Mouse (Mus musculus) mature B cell (primary cell): ENCODE data around the gene Ift74.

Source experiments
- in situ Hi-C: fragments of 300-500 bp; cut with MboI; formaldehyde crosslinking; loops from 2 replicates; pipeline ENCODE4 v1.14.3; 2019

Gene Ift74

DNA sequence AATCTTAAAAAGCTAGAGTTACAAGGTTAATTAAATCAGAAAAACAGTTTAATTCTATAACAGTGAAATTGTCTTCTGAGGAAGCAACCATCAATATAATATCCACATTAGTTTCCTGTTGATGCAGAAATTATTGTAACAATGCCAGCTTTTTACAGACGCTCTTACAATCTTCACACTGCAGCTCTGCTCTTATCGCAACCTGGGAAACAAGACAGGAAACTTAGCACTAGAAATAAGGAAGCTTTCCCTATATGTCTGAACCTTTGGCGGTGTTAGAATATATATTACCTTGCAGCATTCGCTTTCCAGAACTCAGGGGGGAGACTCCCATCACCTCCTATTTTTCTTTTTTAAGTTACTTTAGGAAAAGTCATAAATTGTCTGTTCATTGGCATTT is 76.8 kb downstream of the Ift74 start:
- in situ Hi-C loops: no loop called here

DNA sequence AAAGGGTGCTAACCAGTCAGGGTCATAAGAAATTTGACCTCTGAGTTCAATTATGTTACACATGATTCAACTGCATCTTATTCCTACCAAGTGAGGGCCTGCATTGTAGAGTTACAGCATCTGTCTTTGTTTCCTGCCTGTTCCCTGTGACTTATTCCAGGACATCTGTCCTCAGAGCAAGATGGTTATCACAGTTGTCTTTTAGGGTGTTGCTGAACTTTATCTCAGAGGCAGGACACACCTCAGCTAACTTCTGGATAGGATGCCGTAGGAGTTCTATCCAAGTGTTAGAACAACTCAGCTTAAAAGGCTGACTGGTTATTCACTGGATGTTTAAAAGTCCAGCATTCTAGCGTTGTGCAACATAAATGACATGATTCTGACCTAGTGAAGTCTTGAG is 77.9 kb downstream of the Ift74 start:
- in situ Hi-C loops: no loop called here

DNA sequence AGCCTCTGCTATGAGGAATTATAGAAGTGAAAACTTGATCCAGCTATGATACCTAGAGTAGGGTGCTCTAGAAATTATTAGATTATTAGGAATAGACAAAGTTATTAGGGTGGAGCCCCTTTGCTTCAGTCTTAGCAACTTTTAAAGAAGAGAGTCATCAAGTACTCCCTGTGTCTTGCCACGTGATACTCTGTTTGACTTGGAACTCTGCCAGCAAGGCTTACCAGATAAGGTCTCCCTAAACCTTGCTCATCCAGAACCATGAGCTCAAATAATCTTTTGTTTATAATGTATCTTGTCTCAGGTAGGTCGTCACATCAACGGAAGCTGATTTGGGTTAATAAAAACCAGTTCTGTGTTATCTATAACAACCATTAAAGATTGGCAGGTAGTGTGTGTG is 82.1 kb downstream of the Ift74 start:
- in situ Hi-C loops: no loop called here

DNA sequence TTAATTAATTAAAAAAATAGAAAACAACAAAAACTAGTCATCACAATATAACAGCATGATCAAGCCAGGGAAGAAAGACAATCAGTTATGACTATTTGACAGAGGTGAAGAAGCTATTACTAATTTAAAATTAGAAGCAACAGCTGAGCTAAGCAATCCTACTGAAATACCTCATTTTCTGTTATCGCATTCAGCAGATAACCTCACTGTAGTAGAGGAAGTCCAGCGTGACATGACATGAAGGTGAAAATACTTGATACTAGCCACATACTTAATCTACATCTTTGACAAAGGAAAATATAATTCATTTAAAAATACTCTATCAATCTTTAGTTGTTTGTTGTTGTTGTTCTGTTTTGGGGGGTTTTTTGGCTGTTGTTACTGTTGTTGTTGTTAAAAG is 96.7 kb downstream of the Ift74 start:
- in situ Hi-C loops: no loop called here

DNA sequence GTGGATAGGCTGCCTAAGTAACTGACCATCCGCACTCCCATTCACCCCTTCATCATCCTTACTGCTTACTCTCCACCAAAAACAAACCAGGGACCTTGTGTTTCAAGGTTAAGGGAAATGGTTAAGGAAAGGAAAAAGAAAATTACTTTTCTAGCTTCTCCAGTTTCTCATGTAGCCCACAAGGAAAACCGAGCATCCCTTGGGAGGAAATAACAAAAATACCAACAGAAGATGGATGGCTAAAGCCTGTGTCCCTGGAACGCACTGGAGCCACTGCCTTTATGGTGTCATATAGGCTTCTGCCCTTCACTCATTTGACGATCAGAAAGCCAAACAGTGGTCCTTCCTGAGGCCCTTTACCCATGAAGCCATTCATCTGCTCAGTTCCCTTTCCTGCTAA is 97.1 kb downstream of the Ift74 start:
- in situ Hi-C loops: no loop called here

DNA sequence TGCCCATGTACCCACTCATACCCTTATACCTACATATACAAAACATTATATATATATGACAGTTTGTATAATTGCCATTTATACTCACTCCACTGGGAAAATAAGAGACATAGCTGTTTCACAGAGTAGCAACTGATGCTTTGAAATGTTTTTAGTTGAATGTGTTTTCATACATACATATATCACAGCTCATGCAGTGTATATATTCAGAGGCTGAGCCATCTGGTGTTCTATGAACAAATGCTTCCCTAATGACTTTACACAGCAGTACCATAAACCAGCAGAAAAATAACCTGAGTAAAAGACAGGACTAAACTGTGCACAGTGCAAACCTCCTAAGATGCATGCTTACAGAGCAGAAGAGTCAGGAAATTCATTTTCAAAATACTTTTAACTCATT is 99.5 kb downstream of the Ift74 start:
- in situ Hi-C loops: no loop called here

DNA sequence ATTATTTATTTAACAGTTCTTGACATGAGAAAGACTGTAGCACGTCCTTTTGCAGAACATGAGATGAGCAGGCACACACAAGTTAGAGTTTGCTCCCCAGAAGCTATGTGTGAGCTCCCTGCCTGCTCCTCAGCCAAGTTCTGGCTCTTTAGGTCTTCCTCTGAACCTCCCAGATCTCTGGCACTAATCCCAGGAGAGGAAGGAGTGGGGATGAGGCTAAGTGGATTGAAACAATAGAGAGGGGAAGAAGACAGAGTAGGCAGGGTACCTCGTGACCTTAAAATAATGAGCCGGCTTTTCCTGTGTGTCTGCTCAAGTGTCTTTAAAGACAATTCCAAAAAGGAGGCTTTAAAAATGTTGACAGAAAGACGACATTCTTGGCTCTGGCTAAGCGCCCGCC is 100.9 kb downstream of the Ift74 start:
- in situ Hi-C loops: no loop called here

DNA sequence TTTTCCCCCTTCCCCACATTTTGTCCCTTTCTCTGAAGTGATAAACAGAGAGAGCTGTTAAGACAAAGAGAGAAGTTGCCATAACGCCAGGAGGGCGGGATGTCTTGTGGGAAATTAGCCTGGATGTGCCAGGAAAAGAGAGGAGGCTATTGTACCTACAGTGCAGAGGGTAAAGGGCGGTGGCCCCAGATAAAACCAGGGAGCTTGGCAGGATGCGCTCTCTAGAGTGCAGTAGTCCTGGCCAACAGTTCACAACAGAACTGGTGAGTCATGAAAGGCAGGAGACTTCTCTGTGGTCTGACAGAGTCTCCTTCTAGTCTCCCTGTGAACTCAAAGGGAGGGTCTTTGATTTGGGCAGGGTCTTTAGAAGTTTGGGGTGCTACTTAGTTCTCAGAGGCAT is 111.5 kb downstream of the Ift74 start:
- in situ Hi-C loops: no loop called here

DNA sequence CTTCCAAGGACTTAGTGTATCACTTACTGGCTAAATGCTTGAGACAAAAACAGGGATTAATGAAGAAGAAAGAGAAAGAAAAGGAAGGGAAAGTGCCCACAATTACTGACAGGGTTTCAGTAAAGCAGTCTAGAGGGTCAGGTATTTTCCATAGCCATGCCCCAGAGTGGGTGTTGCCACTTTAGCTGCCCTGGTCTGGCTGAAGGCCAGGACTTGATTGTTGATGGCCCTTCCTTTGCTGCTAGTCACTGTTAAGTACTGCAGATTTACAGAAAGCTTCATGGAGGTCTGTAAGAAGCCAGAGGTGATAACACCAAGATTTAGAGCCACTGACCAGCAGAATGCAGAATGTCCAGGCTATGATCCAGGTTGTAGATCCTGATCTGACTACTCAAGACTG is 118.4 kb downstream of the Ift74 start:
- in situ Hi-C loops: no loop called here

DNA sequence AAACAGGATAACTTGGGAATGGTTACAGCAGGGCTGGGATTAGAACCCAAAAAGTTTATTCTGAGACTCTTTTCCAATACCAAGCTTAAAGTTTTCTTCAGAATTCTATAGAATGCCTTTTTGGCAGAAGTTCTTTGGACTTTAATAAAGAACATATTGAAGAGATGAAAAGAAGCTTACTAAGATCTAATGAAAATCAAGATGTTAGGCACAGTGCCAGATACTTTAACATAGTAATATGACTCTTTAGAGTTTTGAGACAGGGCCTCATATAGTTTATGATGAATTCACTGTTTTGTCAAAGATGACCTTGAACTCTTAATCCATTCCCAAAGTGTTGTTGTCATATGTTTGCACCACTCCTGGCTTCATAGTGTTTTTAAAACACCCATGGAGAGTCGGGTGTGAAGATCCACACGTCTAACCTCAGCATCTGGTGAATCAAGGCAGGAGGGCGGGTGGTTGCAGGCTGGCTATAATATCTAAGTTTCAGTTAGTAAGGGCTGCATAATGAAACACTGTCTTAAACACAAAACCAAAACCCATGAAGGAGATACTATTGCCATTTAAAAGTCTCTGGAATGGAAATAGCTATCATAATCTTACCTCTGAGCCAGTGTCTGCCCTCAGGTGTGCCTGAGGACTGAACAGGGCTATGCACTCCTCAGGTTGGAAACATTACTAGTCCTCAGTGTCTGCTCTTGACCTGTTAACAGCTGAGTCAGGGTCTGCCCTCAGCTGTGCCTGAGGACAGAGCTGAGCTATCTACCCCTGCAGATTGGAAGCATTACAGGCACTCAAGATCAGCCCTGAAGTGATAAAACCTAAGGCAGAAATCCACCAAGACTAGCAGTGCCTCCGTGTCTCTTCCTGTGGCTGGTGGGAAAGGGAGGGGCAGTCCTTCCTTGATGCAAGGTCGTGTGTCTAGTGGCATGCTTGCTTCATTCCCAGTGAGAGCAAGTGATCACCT is 123.3 kb downstream of the Ift74 start:
- in situ Hi-C loops: no loop called here

DNA sequence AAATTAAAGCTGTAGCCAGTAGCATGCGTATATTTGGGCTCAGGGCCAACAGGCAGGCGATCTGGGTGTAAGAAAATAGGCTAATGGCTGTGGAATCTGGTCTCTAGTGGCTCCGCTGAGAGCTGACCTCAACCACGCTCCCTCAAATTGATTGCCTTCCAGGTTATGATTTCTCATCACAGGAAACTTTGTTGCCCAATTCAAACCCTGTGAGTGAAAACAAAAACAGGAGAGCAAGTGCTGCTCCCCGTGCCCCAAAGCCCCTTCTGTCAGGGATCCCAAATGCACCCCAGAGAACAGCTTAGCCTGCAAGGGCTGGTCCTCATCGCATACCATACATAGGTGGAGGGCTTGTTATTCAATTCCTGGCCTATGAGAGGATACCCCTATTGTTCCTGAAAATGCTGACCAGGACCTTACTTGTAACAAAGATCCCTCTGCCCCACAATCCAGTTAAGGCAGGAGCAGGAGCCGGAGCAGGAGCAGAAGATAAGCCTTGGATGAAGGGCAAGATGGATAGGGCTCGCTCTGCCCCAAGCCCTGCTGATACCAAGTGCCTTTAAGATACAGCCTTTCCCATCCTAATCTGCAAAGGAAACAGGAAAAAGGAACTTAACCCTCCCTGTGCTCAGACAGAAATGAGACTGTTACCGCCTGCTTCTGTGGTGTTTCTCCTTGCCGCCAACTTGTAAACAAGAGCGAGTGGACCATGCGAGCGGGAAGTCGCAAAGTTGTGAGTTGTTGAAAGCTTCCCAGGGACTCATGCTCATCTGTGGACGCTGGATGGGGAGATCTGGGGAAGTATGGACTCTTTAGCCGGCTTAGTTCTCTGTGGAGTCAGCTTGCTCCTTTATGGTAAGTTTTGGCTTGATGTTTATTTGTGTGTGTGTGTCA is 124.8 kb downstream of the Ift74 start, which contains the start of gene Tek:
Tek (plus strand) TSS at position 452 of the 894 bp plus-strand sequence.
- in situ Hi-C loops: no loop called here

DNA sequence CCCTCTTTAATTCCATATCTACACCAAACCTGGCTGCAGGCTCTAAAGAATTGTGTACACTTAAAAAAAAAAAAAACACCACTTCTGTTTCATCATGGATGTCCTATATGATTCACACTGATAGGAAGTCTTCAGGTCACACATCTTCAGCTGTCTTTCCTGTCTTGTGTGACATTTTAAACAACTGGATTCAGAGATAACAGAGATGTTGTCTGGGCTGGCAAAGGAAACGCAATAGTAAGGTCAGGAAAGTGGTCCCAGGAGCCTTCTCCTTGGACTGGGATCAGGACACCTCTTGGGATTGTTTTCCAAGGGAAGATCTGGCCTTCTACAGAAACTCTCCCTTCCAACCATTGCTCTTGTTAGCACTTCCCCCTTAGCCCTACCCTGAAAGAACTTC is 127.5 kb downstream of the Ift74 start:
- in situ Hi-C loops: no loop called here
